Mouse (Mus musculus) kidney, adult 2 months (tissue): ENCODE results near the gene Npw.

Source experiments
- CTCF ChIP-seq: fragments of 200-500 bp; conservative IDR thresholded peaks from 2 replicates; pipeline ENCODE4 v1.5.1; 2011; ENCODE audit warnings: low read depth, mild to moderate bottlenecking, control low read depth, low read length, moderate library complexity, mixed read lengths; ENCODE audit not compliant: insufficient read depth, insufficient read length
- POLR2A ChIP-seq: fragments of 200-500 bp; IDR thresholded peaks from one replicate; pipeline ENCODE4 v1.6.1; 2011; ENCODE audit warnings: low read depth, low read length, control low read depth

GRCm38 (mm10) chr17:24630072-24630471 lies 28.2 kb downstream of the Npw start:
- no peak for TF ChIP-seq POLR2A
- TF ChIP-seq CTCF: no peak
